Mouse (Mus musculus): Measurements from ENCODE around the gene Tmem151a. TPM values are rescaled to one million over a fixed set of nuclear protein-coding genes. Genes with fewer than 3 reads are reported as not detected.
A peak's percentile ranks its signal among the peaks of the same experiment; 100 is the strongest.
"Not testable (repeated sequence)": the region's sequence is repeated elsewhere in the genome, so short reads cannot be mapped to it uniquely, and the experiment has no call there.

Tmem151a gene
- polyA plus RNA-seq, 1 experiment from 2014 or later, result 1.7 TPM

DNA sequence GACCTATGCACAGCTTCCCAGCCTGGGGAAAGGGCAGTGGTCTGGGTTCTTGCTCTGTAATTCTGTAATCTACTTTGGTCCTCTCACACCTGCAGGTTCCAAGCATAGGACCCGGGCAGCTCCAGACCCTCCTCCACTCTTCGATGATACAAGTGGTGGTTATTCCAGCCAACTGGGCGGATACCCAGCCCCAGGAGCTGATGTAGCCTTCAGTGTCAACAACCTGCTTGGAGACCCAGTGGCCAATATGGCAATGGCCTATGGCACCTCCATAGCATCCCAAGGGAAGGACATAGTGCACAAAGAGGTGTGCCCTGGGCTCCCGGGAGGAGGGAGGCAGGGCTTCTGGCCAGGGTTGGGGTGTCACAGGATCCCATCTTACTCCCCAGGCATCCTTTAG lies 4.0 kb upstream of the Tmem151a start:
- 91% methylated on average over 4 of the region's 4 CpGs for WGBS
- Histone ChIP-seq H3K4me3 (replicated peaks) (peak overlapping the region; percentile 85), H3K9ac (peak overlapping the region; percentile 74; the same call in 1 of the 2 replicates), H3K4me2 (peak overlapping the region; percentile 87), H3K36me3 (replicated peaks) (peaks cover 42% of the 10 kb centered on the region), H3K4me1 (peaks cover 41% of the 10 kb centered on the region), H3K27ac (no peak overlapping the region), H3K9me3 (no peaks in the 10 kb centered on the region), H3K27me3 (peaks cover 23% of the 10 kb centered on the region)
- ATAC-seq (ENCODE audit: low FRiP score), result no peak

DNA sequence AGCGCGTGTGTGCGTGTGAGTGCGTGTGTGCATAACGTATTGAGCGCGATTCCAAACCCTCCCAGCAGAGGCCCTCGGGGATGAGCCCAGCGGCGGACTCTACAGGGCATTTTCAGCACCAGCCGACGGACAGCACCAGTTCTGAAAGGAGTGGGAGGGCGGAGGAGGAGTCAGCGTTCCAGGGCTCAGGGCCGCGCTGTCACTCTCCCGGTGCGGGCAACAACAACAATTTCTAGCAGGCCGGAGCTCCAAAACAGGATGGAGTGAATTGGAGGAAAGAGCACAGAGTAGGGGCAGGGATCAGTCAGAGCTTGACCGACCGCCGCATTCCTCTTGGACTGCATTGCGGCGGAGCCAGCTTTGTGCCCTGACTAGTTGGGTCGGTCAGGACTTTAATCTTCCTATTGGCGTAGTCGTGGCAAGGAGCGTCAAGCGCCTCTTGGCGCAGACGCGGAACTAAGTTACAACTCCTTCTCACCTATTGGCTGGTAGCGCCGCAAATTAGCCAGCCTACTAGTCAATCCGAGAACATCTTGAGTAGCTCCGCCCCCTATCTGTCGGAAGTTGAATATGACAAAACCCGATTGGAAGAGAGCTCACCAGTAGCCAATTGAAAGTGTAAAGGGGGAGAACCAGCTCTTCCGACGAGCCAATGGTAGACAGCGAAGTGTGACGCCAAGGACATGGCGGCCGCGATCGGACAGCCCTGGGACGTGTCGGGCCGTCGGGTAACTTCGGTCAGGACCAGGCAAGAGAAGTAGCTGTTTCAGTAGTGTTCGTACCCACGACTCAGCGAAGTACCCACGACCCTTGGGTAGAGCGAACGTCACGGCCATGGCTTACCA lies 2.8 kb upstream of the Tmem151a start, which contains the start of gene Yif1a:
Yif1a (plus strand) TSS at position 655 of the 845 bp plus-strand sequence.
- peaks cover 34% of the 10 kb centered on the region for H3K36me3 ChIP-seq (replicated peaks)
- H3K4me3 ChIP-seq (replicated peaks), result peak within 1 kb of the TSS; percentile 85
- peak within 1 kb of the TSS; percentile 78 for H3K27ac ChIP-seq
- ATAC-seq (ENCODE audit: low FRiP score), result peak; percentile 96
- H3K4me1 ChIP-seq, result peaks cover 29% of the 10 kb centered on the region
- under 1% methylated on average over 58 of the region's 58 CpGs for WGBS
- H3K27me3 ChIP-seq, result peaks cover 35% of the 10 kb centered on the region
- H3K9me3 ChIP-seq, result no peaks in the 10 kb centered on the region
- H3K4me2 ChIP-seq, result peak within 1 kb of the TSS; percentile 87
- H3K9ac ChIP-seq, result peak within 1 kb of the TSS; percentile 74

- WGBS, result 61% methylated on average over 4 of the region's 4 CpGs
- Histone ChIP-seq H3K4me1 (peaks cover 28% of the 10 kb centered on the region), H3K36me3 (replicated peaks) (peaks cover 18% of the 10 kb centered on the region), H3K27me3 (peaks cover 51% of the 10 kb centered on the region)
- not testable (repeated sequence) for H3K27ac ChIP-seq; ATAC-seq (ENCODE audit: low FRiP score); H3K9me3 ChIP-seq; H3K4me3 ChIP-seq (replicated peaks); H3K9ac ChIP-seq; H3K4me2 ChIP-seq
Observed at GRCm38 (mm10) chr19:5086533-5086932, 1.2 kb upstream of the Tmem151a start.

DNA sequence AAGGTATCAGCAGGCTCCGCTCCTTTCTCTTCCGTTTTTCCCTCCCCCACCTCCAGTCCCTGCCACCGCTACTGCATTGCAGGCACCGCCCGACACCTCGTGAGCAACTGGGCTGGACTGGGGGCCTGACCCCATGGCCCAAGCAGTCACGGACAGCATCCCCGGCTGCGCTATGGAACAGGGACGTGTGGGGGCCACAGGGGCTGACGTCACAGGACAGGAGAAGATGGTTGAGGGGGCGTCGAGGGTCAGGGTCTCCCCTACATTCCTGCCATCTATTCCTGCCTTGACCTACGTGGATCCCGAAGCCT lies 542 bp downstream of the Tmem151a start:
- Histone ChIP-seq H3K4me1 (peaks cover 28% of the 10 kb centered on the region), H3K4me2 (peak overlapping the region; percentile 83), H3K9me3 (no peaks in the 10 kb centered on the region), H3K4me3 (replicated peaks) (peak overlapping the region; percentile 48), H3K36me3 (replicated peaks) (0 out of 2 replicates have a peak, but pooled peaks cover 4% of the 10 kb centered on the region), H3K27ac (no peak overlapping the region), H3K27me3 (peaks cover 68% of the 10 kb centered on the region), H3K9ac (peak overlapping the region; percentile 57; the same call in 1 of the 2 replicates)
- no peak for ATAC-seq (ENCODE audit: low FRiP score)
- WGBS, result 5% methylated on average over 15 of the region's 15 CpGs

DNA sequence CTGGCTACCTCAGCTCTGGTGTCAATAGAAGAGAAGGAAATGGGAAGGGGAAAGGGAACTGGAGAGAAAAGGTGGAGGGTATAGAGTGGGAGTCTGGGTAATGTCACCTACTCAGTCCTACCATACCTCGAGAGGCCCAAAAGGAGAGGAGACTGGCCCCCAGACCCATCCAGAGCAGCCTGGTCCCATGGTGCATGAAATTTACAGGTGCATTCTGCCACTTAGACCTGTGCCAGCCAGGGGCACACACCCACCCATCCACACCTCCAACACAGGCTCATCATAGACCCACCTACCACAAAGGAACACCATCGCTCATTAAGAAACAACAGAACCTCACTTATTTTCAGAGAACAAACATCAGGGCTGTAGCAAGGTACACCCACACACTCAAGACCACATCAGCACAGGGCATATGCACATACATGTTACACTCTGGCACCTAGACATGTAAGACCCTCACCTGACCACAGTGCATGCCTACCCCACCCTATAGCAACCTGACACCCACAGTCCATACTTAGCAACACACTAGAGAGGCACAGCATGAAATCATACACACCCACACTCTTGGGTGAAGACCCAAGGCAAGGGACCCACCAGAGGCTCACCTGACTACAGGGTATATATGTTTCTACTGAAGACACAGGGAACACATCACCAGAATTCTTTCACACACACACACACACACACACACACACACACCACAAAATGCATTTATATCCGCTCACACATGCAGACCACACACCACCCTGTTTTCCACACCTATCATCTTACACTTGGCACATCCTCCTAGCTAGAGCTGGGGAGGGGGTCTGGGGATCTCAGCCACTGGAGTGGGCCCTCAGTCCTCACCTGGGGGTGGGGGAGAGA lies 1.1 kb downstream of the Tmem151a start:
- ATAC-seq (ENCODE audit: low FRiP score), result no peak
- no peaks in the 10 kb centered on the region for H3K36me3 ChIP-seq (replicated peaks)
- H3K4me2 ChIP-seq, result peak overlapping the region; percentile 83; the same call in 1 of the 2 replicates
- peak overlapping the region; percentile 48; the same call in 1 of the 2 replicates for H3K4me3 ChIP-seq (replicated peaks)
- WGBS, result 66% methylated on average over 3 of the region's 3 CpGs
- no peak overlapping the region for H3K9ac ChIP-seq
- H3K9me3 ChIP-seq, result no peaks in the 10 kb centered on the region
- H3K27me3 ChIP-seq, result peaks cover 72% of the 10 kb centered on the region
- H3K27ac ChIP-seq, result no peak overlapping the region
- peaks cover 22% of the 10 kb centered on the region for H3K4me1 ChIP-seq

GRCm38 (mm10) chr19:5082596-5082995 lies 2.7 kb downstream of the Tmem151a start:
- Histone ChIP-seq H3K27me3 (peaks cover 76% of the 10 kb centered on the region), H3K36me3 (replicated peaks) (no peaks in the 10 kb centered on the region), H3K4me2 (no peak overlapping the region), H3K4me3 (replicated peaks) (0 out of 2 replicates have a peak overlapping the region, but pooled peaks have one; percentile 2), H3K4me1 (peaks cover 16% of the 10 kb centered on the region), H3K27ac (no peak overlapping the region), H3K9ac (no peak overlapping the region), H3K9me3 (no peaks in the 10 kb centered on the region)
- 76% methylated on average over 24 of the region's 24 CpGs for WGBS
- ATAC-seq (ENCODE audit: low FRiP score), result no peak

DNA sequence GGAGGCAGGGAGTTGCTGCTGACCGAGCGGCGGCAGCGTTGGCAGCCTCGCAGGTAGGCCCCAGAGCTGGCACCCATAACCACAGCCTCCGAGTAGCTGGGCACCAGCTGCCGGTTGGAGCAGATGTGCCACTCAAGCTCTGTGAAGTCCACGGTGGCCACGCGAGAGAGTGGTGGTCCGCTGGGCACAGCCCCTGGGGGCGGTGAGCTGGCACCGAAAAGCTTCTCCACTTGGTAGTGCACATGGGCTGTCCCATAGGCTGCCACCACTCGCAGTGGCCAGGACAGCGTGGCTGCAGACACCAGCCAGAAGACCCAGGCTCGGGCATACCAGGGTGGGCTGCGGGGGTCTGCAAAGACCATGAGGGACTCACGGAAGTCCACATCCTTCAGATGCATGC lies 3.3 kb downstream of the Tmem151a start:
- Histone ChIP-seq H3K4me1 (peaks cover 12% of the 10 kb centered on the region), H3K27me3 (peaks cover 76% of the 10 kb centered on the region), H3K4me3 (replicated peaks) (0 out of 2 replicates have a peak overlapping the region, but pooled peaks have one; percentile 2), H3K4me2 (no peak overlapping the region), H3K27ac (no peak overlapping the region), H3K9me3 (no peaks in the 10 kb centered on the region), H3K36me3 (replicated peaks) (no peaks in the 10 kb centered on the region), H3K9ac (no peak overlapping the region)
- WGBS, result 70% methylated on average over 18 of the region's 18 CpGs
- ATAC-seq (ENCODE audit: low FRiP score), result no peak

DNA sequence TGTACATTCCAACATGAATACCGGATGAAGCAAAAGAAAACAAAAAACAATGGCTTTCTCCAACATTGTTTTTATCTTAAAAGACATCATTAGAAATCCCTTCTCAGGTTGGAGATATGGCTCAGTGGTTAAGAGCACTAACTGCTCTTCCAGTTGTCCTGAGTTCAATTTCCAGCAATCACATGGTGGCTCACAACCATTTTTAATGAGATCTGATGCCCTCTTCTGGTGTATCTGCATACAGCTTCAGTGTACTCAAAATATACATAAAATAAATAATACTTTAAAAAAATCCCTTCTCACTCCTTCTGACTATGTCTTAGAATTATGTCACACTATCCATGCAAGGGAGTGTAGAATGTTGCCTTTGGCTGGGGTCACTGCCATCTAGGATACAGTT lies 6.1 kb downstream of the Tmem151a start:
- Histone ChIP-seq H3K27me3 (peaks cover 58% of the 10 kb centered on the region), H3K9ac (no peak overlapping the region)

GRCm38 (mm10) chr19:5073518-5073917 lies 11.8 kb downstream of the Tmem151a start:
- Histone ChIP-seq H3K4me3 (replicated peaks) (no peak overlapping the region), H3K4me2 (no peak overlapping the region), H3K4me1 (peaks cover 37% of the 10 kb centered on the region), H3K9me3 (no peaks in the 10 kb centered on the region), H3K27ac (no peak overlapping the region), H3K27me3 (peaks cover 41% of the 10 kb centered on the region), H3K9ac (no peak overlapping the region), H3K36me3 (replicated peaks) (no peaks in the 10 kb centered on the region)
- ATAC-seq (ENCODE audit: low FRiP score), result no peak
- 41% methylated on average over 5 of the region's 5 CpGs for WGBS

More for the DNA sequence above, 6.1 kb downstream of the Tmem151a start:
- Histone ChIP-seq H3K27ac (no peak overlapping the region), H3K4me1 (no peaks in the 10 kb centered on the region), H3K4me3 (replicated peaks) (no peak overlapping the region), H3K36me3 (replicated peaks) (no peaks in the 10 kb centered on the region), H3K9me3 (no peaks in the 10 kb centered on the region), H3K4me2 (no peak overlapping the region)
- WGBS, result 92% methylated on average over 1 of the region's 1 CpGs
- ATAC-seq (ENCODE audit: low FRiP score), result no peak

DNA sequence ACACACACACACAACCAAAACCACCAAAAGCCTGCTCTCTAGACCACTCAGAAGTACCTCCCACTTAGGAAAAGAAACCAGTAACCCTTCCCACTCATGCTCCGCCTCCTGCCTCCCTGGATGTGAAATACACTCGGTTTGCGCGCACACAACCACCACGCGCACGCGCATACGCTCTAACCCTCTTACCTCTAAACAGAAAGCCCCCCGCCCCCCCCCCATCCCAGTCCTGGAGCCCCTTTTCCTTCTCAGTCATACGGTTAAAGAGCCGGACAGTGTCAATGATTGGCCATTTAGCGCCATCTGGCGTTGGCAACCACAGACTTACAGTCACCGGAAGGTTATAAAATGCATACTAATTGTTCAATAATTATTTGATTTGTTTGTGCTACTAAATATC lies 12.3 kb downstream of the Tmem151a start:
- Histone ChIP-seq H3K4me2 (peak overlapping the region; percentile 66), H3K9me3 (no peaks in the 10 kb centered on the region), H3K9ac (no peak overlapping the region), H3K36me3 (replicated peaks) (no peaks in the 10 kb centered on the region), H3K27ac (peak overlapping the region; percentile 87; the same call in 1 of the 2 replicates), H3K4me1 (peaks cover 41% of the 10 kb centered on the region), H3K4me3 (replicated peaks) (peak overlapping the region; percentile 42), H3K27me3 (peaks cover 42% of the 10 kb centered on the region)
- 1% methylated on average over 15 of the region's 15 CpGs for WGBS
- ATAC-seq (ENCODE audit: low FRiP score), result peak; percentile 28; the same call in 1 of the 2 replicates

GRCm38 (mm10) chr19:5072389-5073019 lies 12.8 kb downstream of the Tmem151a start:
- H3K27ac ChIP-seq, result peak overlapping the region; percentile 87

More at GRCm38 (mm10) chr19:5072389-5073019, 12.8 kb downstream of the Tmem151a start:
- Histone ChIP-seq H3K4me1 (peaks cover 47% of the 10 kb centered on the region), H3K9ac (peak overlapping the region; percentile 29; the same call in 1 of the 2 replicates), H3K27me3 (peaks cover 47% of the 10 kb centered on the region), H3K4me3 (replicated peaks) (peak overlapping the region; percentile 42), H3K9me3 (no peaks in the 10 kb centered on the region), H3K36me3 (replicated peaks) (no peaks in the 10 kb centered on the region), H3K4me2 (peak overlapping the region; percentile 66)
- peak; percentile 28 for ATAC-seq (ENCODE audit: low FRiP score)
- 4% methylated on average over 20 of the region's 20 CpGs for whole genome bisulfite sequencing

All from forebrain, embryonic 12.5 days (tissue).